Mouse (Mus musculus) cerebellum, adult (tissue): ENCODE measurements around the gene L1td1.

ENCODE experiments used
- ATAC-seq: cut with Nextera tagmentation; 2 replicates; pipeline ENCODE4 v1.9.2; 2017; ENCODE audit warnings: mild to moderate bottlenecking, moderate library complexity, mixed read lengths; ENCODE audit not compliant: insufficient number of reproducible peaks, low FRiP score, low TSS enrichment

Gene L1td1

GRCm38 (mm10) chr4:98733660-98734059 lies 7.1 kb downstream of the L1td1 start:
- no peak for ATAC-seq

GRCm38 (mm10) chr4:98739753-98740152 lies 13.2 kb downstream of the L1td1 start:
- ATAC-seq: no peak

GRCm38 (mm10) chr4:98743209-98743905 lies 16.8 kb downstream of the L1td1 start:
- no peak for ATAC-seq

- ATAC-seq: no peak
Observed at GRCm38 (mm10) chr4:98743906-98744210, 17.3 kb downstream of the L1td1 start.

GRCm38 (mm10) chr4:98754456-98754855 lies 27.9 kb downstream of the L1td1 start:
- ATAC-seq: peak; percentile 39; the same call in 1 of the 2 replicates

GRCm38 (mm10) chr4:98756141-98756540 lies 29.6 kb downstream of the L1td1 start:
- no peak for ATAC-seq

- ATAC-seq: 0 out of 2 replicates have a peak, but pooled peaks have one; percentile 28
Observed at GRCm38 (mm10) chr4:98758012-98758821, 31.7 kb downstream of the L1td1 start.

- no peak for ATAC-seq
Observed at GRCm38 (mm10) chr4:98758872-98759518, 32.5 kb downstream of the L1td1 start.

- no peak for ATAC-seq
Observed at GRCm38 (mm10) chr4:98767134-98768133, 40.9 kb downstream of the L1td1 start.

- ATAC-seq: no peak
Observed at GRCm38 (mm10) chr4:98773785-98774184, 47.3 kb downstream of the L1td1 start.

- no peak for ATAC-seq
Observed at GRCm38 (mm10) chr4:98776721-98777427, 50.3 kb downstream of the L1td1 start.

GRCm38 (mm10) chr4:98777464-98777863 lies 50.9 kb downstream of the L1td1 start:
- no peak for ATAC-seq

- peak; percentile 59; the same call in 1 of the 2 replicates for ATAC-seq
Observed at GRCm38 (mm10) chr4:98778219-98778618, 51.7 kb downstream of the L1td1 start.

- ATAC-seq: no peak
Observed at GRCm38 (mm10) chr4:98785851-98786250, 59.3 kb downstream of the L1td1 start.

GRCm38 (mm10) chr4:98786281-98786680 lies 59.7 kb downstream of the L1td1 start:
- no peak for ATAC-seq
